Mouse (Mus musculus): ENCODE results near the gene Batf. TPM values are rescaled to one million over a fixed set of nuclear protein-coding genes. Genes with fewer than 3 reads are reported as not detected.

Batf gene
- 0.06 TPM for polyA plus RNA-seq (2012; fragmentation: generic; extraction: Trizol)
- long read RNA-seq, experiment 1 = 0 reads
- long read RNA-seq, experiment 2 = 0 reads

- Histone ChIP-seq H3K79me2 (ENCODE audit: control insufficient read depth, insufficient read depth) (no peaks in the 10 kb centered on the region), H3ac (ENCODE audit: control insufficient read depth, insufficient read length, low read depth) (no peak within 1 kb of the TSS), H3K79me3 (ENCODE audit: low read depth) (no peaks in the 10 kb centered on the region), H3K4me3 (ENCODE audit: insufficient read depth, poor library complexity, severe bottlenecking) (no peak within 1 kb of the TSS), H3K36me3 (ENCODE audit: control insufficient read depth, insufficient read depth) (no peaks in the 10 kb centered on the region), H3K27me3 (ENCODE audit: control insufficient read depth, insufficient read depth, insufficient read length) (peaks cover 37% of the 10 kb centered on the region)
- no peak for TF ChIP-seq MYOG (IDR thresholded peaks at IDR 0.05; ENCODE audit: control insufficient read depth, extremely low read depth, insufficient read length)
- TF ChIP-seq FOSL1 (IDR thresholded peaks at IDR 0.05; ENCODE audit: insufficient read depth, low read length, poor library complexity, severe bottlenecking) = no peak
- no peak for TF ChIP-seq CTCF (IDR thresholded peaks at IDR 0.05; ENCODE audit: control insufficient read depth, insufficient read depth, insufficient read length)
- no peak for TF ChIP-seq MAX (IDR thresholded peaks at IDR 0.05)
- TF ChIP-seq USF1 (IDR thresholded peaks at IDR 0.05; ENCODE audit: low read depth) = no peak
- TF ChIP-seq CEBPB (IDR thresholded peaks at IDR 0.05; ENCODE audit: low read depth) = no peak
- no peak for TF ChIP-seq MYOD1 (IDR thresholded peaks at IDR 0.05; ENCODE audit: control insufficient read depth, insufficient read length, low read depth)
Measured at GRCm38 (mm10) chr12:85686466-85687216, at the start of gene Batf. Gene Batf, plus strand, starts transcription at chr12:85686669.

GRCm38 (mm10) chr12:85637932-85638331 lies 48.5 kb upstream of the Batf start:
- H3K4me3 ChIP-seq (ENCODE audit: insufficient read depth, poor library complexity, severe bottlenecking) = no peak overlapping the region
- H3K27me3 ChIP-seq (ENCODE audit: control insufficient read depth, insufficient read depth, insufficient read length) = no peaks in the 10 kb centered on the region
- no peak for TF ChIP-seq FOSL1 (IDR thresholded peaks at IDR 0.05; ENCODE audit: insufficient read depth, low read length, poor library complexity, severe bottlenecking)
- no peak for TF ChIP-seq MYOG (IDR thresholded peaks at IDR 0.05; ENCODE audit: control insufficient read depth, extremely low read depth, insufficient read length)
- TF ChIP-seq CTCF (IDR thresholded peaks at IDR 0.05; ENCODE audit: control insufficient read depth, insufficient read depth, insufficient read length) = no peak
- TF ChIP-seq MYOD1 (IDR thresholded peaks at IDR 0.05; ENCODE audit: control insufficient read depth, insufficient read length, low read depth) = no peak
- TF ChIP-seq MAX (IDR thresholded peaks at IDR 0.05) = no peak
- TF ChIP-seq CEBPB (IDR thresholded peaks at IDR 0.05; ENCODE audit: low read depth) = no peak
- no peak for TF ChIP-seq USF1 (IDR thresholded peaks at IDR 0.05; ENCODE audit: low read depth)
- H3K79me3 ChIP-seq (ENCODE audit: low read depth) = no peaks in the 10 kb centered on the region
- H3K79me2 ChIP-seq (ENCODE audit: control insufficient read depth, insufficient read depth) = no peaks in the 10 kb centered on the region
- no peak overlapping the region for H3ac ChIP-seq (ENCODE audit: control insufficient read depth, insufficient read length, low read depth)
- H3K36me3 ChIP-seq (ENCODE audit: control insufficient read depth, insufficient read depth) = peaks cover 77% of the 10 kb centered on the region

DNA sequence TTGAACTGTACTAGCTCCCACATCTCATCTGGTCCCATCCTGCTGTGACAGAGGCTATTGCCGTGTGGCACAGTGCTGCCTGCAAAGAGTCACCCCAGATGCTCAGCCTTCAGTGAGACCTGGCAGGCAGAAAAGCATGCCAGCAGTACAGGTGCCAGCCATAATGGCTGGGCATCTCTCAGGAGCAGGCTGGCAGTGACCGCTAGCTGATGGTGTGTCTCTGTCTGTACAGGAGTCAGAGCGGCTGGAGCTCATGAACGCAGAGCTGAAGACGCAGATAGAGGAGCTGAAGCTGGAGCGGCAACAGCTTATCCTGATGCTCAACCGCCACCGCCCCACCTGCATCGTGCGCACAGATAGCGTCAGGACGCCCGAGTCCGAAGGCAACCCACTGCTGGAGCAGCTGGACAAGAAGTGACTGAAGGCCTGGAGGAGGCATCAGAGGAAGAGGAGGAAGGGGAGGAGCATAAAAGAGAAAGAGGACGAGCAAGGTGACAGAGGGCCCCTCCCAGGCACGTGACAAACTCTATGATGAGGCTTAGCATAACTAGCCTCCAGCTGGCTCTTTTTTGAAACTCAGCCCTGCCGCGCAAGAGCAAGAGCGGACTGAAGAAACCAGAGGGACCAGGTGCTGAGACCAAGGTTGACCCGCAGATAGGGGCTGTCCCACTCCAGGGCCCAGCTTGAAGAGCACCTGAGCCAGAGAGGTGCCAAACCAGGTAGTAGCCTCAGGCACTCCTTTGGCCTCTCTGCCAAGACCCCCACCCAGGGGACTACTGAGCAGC lies 47.7 kb upstream of the Batf start:
- no peak overlapping the region for H3K4me3 ChIP-seq (ENCODE audit: insufficient read depth, poor library complexity, severe bottlenecking)

DNA sequence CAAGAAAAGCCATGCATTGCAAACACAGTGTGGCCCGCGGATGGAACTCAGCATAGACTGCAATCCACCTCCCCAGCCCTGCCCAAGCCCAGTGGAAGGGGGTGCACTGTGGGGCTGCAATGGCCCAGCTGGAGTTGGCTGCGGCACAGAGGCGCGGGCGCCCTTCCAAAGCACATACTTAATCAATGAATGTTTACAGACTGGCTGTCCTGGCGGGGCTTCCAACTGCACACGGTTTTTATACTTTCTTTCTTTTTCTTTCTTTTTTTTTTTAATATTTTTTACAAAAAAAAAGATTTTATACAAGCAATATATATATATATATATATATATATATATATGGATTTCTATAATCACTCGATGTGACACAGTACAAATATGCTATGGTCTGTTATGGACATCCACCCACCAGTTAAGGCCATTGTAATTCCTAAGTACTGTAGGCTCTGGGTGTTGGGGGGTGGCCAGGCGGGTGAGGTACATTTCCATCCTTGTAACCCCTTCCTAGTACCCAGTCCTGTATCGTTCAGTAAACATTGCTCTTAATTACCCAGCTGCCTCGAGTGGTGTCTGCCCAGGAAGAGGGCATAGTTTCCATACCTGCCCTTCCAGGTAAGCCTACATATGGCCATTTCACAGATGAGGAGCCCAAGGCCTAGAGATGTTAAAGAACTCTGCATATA lies 47.0 kb upstream of the Batf start:
- Histone ChIP-seq H3K36me3 (ENCODE audit: control insufficient read depth, insufficient read depth) (peaks cover 74% of the 10 kb centered on the region), H3K79me2 (ENCODE audit: control insufficient read depth, insufficient read depth) (no peaks in the 10 kb centered on the region), H3ac (ENCODE audit: control insufficient read depth, insufficient read length, low read depth) (no peak overlapping the region), H3K79me3 (ENCODE audit: low read depth) (no peaks in the 10 kb centered on the region), H3K27me3 (ENCODE audit: control insufficient read depth, insufficient read depth, insufficient read length) (no peaks in the 10 kb centered on the region), H3K4me3 (ENCODE audit: insufficient read depth, poor library complexity, severe bottlenecking) (no peak overlapping the region)
- no peak for TF ChIP-seq CEBPB (IDR thresholded peaks at IDR 0.05; ENCODE audit: low read depth)
- no peak for TF ChIP-seq CTCF (IDR thresholded peaks at IDR 0.05; ENCODE audit: control insufficient read depth, insufficient read depth, insufficient read length)
- no peak for TF ChIP-seq MYOG (IDR thresholded peaks at IDR 0.05; ENCODE audit: control insufficient read depth, extremely low read depth, insufficient read length)
- TF ChIP-seq MYOD1 (IDR thresholded peaks at IDR 0.05; ENCODE audit: control insufficient read depth, insufficient read length, low read depth) = no peak
- TF ChIP-seq FOSL1 (IDR thresholded peaks at IDR 0.05; ENCODE audit: insufficient read depth, low read length, poor library complexity, severe bottlenecking) = no peak
- TF ChIP-seq USF1 (IDR thresholded peaks at IDR 0.05; ENCODE audit: low read depth) = no peak
- no peak for TF ChIP-seq MAX (IDR thresholded peaks at IDR 0.05)

More for the DNA sequence above, 47.7 kb upstream of the Batf start:
- H3ac ChIP-seq (ENCODE audit: control insufficient read depth, insufficient read length, low read depth) = no peak overlapping the region
- H3K79me3 ChIP-seq (ENCODE audit: low read depth) = no peaks in the 10 kb centered on the region
- TF ChIP-seq MYOD1 (IDR thresholded peaks at IDR 0.05; ENCODE audit: control insufficient read depth, insufficient read length, low read depth) = no peak
- TF ChIP-seq USF1 (IDR thresholded peaks at IDR 0.05; ENCODE audit: low read depth) = no peak
- no peak for TF ChIP-seq MAX (IDR thresholded peaks at IDR 0.05)
- no peak for TF ChIP-seq MYOG (IDR thresholded peaks at IDR 0.05; ENCODE audit: control insufficient read depth, extremely low read depth, insufficient read length)
- no peak for TF ChIP-seq CTCF (IDR thresholded peaks at IDR 0.05; ENCODE audit: control insufficient read depth, insufficient read depth, insufficient read length)
- no peak for TF ChIP-seq FOSL1 (IDR thresholded peaks at IDR 0.05; ENCODE audit: insufficient read depth, low read length, poor library complexity, severe bottlenecking)
- no peak for TF ChIP-seq CEBPB (IDR thresholded peaks at IDR 0.05; ENCODE audit: low read depth)
- H3K36me3 ChIP-seq (ENCODE audit: control insufficient read depth, insufficient read depth) = peaks cover 77% of the 10 kb centered on the region
- H3K27me3 ChIP-seq (ENCODE audit: control insufficient read depth, insufficient read depth, insufficient read length) = no peaks in the 10 kb centered on the region
- H3K79me2 ChIP-seq (ENCODE audit: control insufficient read depth, insufficient read depth) = no peaks in the 10 kb centered on the region

Data from C2C12 (cell line).